Mouse (Mus musculus): Measurements from ENCODE around the gene Stum.
"Not testable (repeated sequence)": the region's sequence is repeated elsewhere in the genome, so short reads cannot be mapped to it uniquely, and the experiment has no call there.

The Stum gene

DNA sequence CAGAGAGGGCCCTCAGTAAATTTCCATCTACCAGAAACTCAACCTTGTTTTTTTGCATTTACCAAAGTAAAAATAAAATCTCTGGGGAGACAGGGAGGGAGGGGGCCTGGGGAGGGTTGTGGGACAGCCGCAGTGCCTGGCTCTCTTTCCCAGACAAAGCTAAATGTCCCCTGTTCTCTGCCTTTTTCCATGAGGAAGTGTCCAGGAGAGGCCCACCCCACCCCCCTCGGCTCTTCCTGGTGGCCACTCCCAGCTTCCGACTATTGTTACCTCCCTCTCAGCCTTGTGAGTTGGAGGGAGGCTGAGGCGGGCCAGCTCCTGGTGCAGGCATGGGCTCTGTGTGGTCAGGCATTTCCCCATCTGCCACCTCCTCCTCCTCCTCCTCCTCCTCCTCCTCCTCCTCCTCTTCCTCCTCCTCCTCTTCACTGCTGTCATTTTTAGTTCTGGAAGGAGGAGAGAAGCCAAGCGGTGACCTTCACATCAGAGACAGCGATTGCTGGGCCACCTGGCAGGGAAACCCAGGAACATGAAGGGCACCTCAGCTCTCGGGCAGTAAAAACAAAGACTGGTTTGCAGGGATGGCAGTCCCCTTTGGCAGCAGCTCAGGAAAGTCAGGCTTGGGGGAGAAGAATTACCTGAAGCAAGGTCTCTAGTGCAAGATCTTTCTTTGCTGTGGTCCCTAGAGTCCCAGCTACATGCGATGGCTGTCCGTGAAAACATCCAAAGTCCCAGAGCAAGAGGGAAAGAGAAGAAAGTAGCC is 77.5 kb downstream of the Stum start:
- DNase-seq (ENCODE audit: low read depth, low spot score): no peak

GRCm38 (mm10) chr1:180404706-180405105 is 78.6 kb downstream of the Stum start:
- no peak for DNase-seq (ENCODE audit: low read depth, low spot score)

- DNase-seq (ENCODE audit: low read depth, low spot score): peak; percentile 93
Observed at GRCm38 (mm10) chr1:180403694-180404606, 79.4 kb downstream of the Stum start.

DNA sequence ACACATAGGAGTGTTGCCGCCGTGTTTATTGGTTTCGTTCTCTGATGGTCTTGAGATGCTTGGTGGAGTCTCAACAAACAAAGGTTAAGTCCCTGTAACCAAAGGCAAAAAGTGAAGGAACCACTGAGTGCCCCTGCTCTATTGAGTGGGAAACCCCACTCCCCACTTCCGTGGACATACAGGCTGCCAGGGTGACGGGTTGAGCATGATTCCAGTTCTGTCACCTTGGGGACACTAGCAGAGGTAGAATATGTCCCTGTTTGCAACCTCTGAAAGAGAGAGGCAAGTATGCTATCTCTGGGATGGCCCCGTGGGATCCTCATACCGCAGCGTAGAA is 80.0 kb downstream of the Stum start:
- DNase-seq (ENCODE audit: low read depth, low spot score): no peak

DNA sequence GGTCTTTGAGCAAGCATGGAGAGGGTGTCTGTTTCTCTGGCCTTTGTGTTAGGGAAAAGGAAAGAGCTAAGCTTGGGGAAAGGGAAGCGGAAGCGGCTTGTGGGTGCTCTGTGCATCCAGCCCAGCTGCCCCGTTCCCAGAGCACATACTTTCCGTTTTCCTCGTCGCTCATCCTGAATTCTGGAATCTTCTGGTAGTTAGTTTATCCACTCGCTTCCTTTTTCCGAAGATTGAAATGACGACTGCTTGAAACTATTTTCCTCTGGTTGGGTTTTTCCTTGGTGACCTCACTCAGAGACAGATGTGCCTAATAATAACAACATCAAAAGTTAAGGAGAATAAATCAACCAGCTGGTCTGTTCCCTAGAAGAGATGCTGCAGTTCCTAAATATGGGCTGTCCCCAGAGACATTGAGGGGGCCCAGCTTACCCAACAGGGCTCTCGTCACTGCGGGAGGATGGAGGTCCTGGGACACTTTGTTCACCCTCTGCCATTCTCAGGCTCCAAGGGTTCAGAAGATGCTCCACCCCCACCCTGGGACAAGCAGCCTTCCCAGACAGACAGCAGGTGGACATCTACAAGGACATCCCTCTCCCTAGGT is 80.7 kb downstream of the Stum start:
- DNase-seq (ENCODE audit: low read depth, low spot score): no peak

GRCm38 (mm10) chr1:180401725-180402124 is 81.6 kb downstream of the Stum start:
- peak; percentile 89 for DNase-seq (ENCODE audit: low read depth, low spot score)

- DNase-seq (ENCODE audit: low read depth, low spot score): no peak
Observed at GRCm38 (mm10) chr1:180400691-180401455, 82.4 kb downstream of the Stum start.

DNA sequence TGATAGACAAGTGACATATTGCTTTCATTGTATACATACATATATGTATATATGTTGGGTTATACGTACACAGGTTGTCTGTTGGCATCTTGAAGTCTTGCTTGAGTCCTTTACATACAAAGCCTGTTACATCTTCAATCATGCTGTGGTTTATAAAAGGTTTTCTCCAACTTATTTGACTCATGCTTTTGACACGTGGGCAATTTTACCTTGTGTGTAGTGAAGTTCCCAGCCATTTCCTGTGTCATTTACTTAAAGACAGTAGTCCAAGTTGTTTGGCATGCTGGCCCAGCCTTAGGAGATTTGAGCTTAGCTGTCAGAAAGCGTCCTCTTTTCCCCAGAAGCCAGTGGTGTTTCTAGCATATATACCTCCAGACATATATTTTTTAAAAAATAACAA is 84.9 kb downstream of the Stum start:
- peak; percentile 67 for DNase-seq (ENCODE audit: low read depth, low spot score)

DNA sequence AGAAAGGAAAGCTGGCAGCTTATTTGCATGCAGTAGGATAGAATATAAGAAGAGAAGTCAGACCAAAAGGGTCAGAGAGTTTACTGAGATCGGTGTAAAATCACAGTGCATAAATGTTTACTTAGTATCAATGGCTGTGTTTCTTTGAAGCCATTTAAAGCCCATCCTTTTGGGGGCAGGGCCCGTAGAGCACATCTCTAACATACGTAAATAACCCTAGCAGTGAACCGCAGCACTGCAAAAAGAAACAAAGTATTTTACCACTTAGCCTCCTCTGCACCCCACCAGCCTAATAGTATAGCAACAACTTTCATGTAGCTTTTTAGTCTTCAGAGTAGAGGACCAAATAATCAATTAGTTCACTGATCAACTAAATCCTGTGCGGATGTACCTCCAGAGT is 85.6 kb downstream of the Stum start:
- DNase-seq (ENCODE audit: low read depth, low spot score): peak; percentile 63

DNA sequence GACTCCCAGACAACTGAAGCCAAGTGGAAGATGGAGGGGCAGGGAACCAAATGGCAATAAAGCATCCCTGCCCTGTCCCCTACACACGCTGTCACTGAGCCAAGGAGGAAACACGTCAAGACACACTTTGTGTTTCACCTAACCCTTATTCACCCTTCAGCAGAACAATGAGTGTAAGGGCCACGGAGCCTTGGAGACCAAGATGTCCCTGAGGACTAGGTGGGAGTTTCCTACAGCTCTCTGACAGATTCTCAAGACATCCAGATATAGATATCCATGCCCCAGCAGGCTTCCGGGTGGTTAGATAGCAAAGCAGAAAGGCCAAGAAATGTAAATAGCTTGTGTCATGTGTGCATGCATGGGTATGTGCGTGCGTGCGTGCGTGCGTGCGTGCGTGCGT is 89.4 kb downstream of the Stum start:
- no peak for DNase-seq (ENCODE audit: low read depth, low spot score)

- peak; percentile 83 for DNase-seq (ENCODE audit: low read depth, low spot score)
Observed at GRCm38 (mm10) chr1:180393017-180393797, 90.1 kb downstream of the Stum start.

- DNase-seq (ENCODE audit: low read depth, low spot score): peak; percentile 47
Observed at GRCm38 (mm10) chr1:180392137-180392798, 91.0 kb downstream of the Stum start.

DNA sequence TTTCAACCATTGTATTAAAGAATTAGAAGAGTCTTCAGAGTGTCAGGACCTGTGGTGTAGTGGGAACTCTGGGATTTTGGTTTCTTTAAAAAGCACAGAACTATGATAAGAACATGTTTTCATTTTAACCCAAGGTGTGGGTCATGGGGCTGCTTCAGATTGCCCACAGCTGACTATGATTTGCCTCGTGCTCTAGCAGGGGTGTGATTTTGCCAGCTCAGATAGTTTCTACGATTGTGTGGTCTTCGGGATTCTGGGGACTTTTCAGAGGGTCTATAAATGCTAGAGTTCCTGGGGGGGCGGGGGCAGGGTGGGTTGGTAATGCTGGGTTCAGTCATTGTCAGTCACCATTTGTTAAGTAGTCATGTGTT is 91.7 kb downstream of the Stum start:
- DNase-seq (ENCODE audit: low read depth, low spot score): no peak

- peak; percentile 71 for DNase-seq (ENCODE audit: low read depth, low spot score)
Observed at GRCm38 (mm10) chr1:180390746-180391574, 92.3 kb downstream of the Stum start.

- DNase-seq (ENCODE audit: low read depth, low spot score): peak; percentile 90
Observed at GRCm38 (mm10) chr1:180390321-180390731, 93.0 kb downstream of the Stum start.

DNA sequence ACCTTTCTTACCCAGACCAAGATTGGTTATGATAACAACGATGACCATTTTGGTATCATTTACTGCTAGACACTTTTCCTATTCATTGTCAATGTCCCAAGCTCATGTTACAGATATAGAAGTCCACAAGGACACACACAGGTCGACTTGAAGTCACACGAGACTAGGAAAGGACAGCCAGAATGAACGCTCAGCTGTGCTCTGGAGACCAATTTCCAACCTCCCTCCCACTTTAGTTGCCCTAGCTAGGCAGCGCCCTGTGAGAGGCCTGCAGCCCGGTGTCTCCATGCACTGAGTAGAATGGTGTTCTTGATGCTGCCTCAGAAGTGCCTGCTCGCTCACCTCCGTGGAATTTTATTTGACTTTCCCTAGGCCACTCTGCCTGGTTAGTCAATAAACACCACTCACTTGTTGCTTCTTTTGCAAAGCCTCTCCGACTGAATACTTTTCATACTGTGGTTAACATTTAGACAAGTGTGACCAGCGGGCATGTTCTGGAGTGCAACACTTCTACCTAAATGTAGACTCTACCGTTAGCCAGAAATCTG is 94.0 kb downstream of the Stum start:
- DNase-seq (ENCODE audit: low read depth, low spot score): not testable (repeated sequence)

- peak; percentile 79 for DNase-seq (ENCODE audit: low read depth, low spot score)
Observed at GRCm38 (mm10) chr1:180388481-180388880, 94.8 kb downstream of the Stum start.

DNA sequence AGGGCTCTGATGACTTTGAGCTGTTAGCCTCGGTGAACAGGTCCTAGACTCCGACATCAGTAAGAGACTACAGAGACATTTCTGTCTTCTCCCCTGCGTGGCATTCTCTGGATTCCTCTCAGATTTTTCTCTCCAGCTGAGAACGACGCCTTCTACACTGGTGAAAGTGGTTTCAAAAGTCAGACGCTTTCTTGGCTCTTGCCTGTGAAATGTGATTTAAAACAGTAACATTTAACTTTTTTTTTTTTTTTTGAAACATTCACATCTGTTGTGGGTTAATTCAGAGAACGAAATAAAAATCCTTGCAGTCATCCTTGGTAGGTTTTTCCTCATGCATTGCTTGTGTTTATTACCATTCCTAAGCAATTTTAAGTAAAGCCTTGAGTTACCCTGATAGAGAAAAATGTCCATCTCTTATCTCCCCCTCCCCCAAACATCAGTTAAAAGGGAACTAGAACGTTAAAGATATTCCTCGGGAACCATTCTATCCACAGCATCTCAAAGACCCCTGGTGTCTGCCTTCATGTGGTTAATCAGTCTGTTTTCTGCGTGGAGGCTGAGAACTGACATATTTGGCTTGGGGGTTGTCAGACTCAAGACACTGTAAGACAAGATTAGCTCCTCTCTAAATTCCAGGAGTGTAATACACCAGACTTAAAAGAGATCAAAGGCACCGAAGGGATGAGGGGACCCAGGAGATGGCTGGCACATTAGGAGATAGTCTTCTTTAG is 95.4 kb downstream of the Stum start:
- DNase-seq (ENCODE audit: low read depth, low spot score): peak; percentile 43

Data from CD4-positive helper T cell, adult 2 months (primary cell).